Mouse (Mus musculus) frontal cortex, postnatal 14 days (tissue): Measurements from ENCODE around the gene Flot2.

ENCODE experiments used
- DNase-seq, 2 experiments: peaks; one replicate each; pipeline ENCODE4 v3.0.0; 2022; ENCODE audit warnings: low spot score in 2 of 2

Gene Flot2

GRCm38 (mm10) chr11:78102958-78103747 lies 65.4 kb downstream of the Flot2 start:
- no peak for DNase-seq

DNA sequence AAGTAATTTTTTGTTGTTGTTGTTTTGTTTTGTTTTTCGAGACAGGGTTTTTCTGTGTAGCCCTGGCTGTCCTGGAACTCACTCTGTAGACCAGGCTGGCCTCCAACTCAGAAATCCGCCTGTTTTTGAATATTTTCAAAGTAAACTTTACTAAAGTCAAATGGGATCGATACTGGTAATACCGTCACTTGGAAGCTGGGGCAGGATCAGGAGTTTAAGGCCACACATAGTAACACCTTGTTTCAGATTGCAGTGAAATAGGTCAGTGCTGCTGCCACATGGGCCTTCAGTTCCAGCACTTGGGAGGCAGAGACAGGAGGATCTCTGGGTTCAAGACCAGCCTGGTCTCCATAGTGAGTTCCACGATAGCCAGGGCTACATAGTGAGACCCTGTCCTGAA lies 66.8 kb downstream of the Flot2 start:
- DNase-seq, result no peak
